Mouse (Mus musculus) limb, embryonic 11.5 days (tissue): ENCODE results near the gene Trpm2. TPM values are rescaled to one million over a fixed set of nuclear protein-coding genes. Genes with fewer than 3 reads are reported as not detected.

Experiments
- ATAC-seq: fragments of 200-750 bp; cut with Nextera tagmentation; 2 replicates; pipeline ENCODE4 v1.8.0; 2017; ENCODE audit warnings: low read depth; ENCODE audit not compliant: insufficient number of reproducible peaks, low FRiP score, low TSS enrichment
- DNase-seq: peaks from one replicate; pipeline ENCODE4 v3.0.0-alpha.2; 2015; ENCODE audit warnings: low spot score
- H3K27ac ChIP-seq: fragments of 300-500 bp; sonication (generic); replicated peaks from 2 replicates; pipeline ENCODE4 v1.5.1; 2014; ENCODE audit warnings: low read depth, mild to moderate bottlenecking, low read length
- H3K27me3 ChIP-seq: fragments of 300-500 bp; sonication (generic); 2 replicates; pipeline ENCODE4 v1.6.1; 2014; ENCODE audit warnings: mild to moderate bottlenecking, low read length, mixed read lengths; ENCODE audit not compliant: control insufficient read depth, insufficient read depth
- H3K36me3 ChIP-seq: fragments of 300-500 bp; sonication (generic); 2 replicates; pipeline ENCODE4 v1.6.1; 2014; ENCODE audit warnings: mild to moderate bottlenecking, low read length, moderate library complexity, mixed read lengths; ENCODE audit not compliant: control insufficient read depth, insufficient read depth
- H3K4me1 ChIP-seq: fragments of 300-500 bp; sonication (generic); 2 replicates; pipeline ENCODE4 v1.6.1; 2014; ENCODE audit warnings: low read length, mixed read lengths; ENCODE audit not compliant: control insufficient read depth, insufficient read depth
- H3K4me2 ChIP-seq: fragments of 300-500 bp; sonication (generic); 2 replicates; pipeline ENCODE4 v1.6.1; 2014; ENCODE audit warnings: low read depth, mild to moderate bottlenecking, moderate library complexity; ENCODE audit not compliant: severe bottlenecking
- H3K4me3 ChIP-seq: fragments of 300-500 bp; sonication (generic); 2 replicates; pipeline ENCODE4 v1.5.1; 2014; ENCODE audit warnings: low read depth, low read length
- H3K9ac ChIP-seq: fragments of 300-500 bp; sonication (generic); 2 replicates; pipeline ENCODE4 v1.6.1; 2014; ENCODE audit warnings: mild to moderate bottlenecking, low read length
- H3K9me3 ChIP-seq: fragments of 300-500 bp; sonication (generic); 2 replicates; pipeline ENCODE4 v1.6.1; 2016; ENCODE audit warnings: low read length; ENCODE audit not compliant: control insufficient read depth
- WGBS: fragments of 180-500 bp; shearing (Covaris S2); extraction: QIAGEN DNeasy Blood & Tissue Kit; methylation state at CpG from one replicate; pipeline ENCODE4 v1.1.7; 2014; 5-methylcytosine and 5-hydroxymethylcytosine counted together
- polyA plus RNA-seq: library from polyadenylated mRNA; unstranded; fragments of >200 nt; fragmentation: Nextera tagmentation; extraction: Ambion mirVana; gene quantifications from 2 replicates; pipeline ENCODE4 v1.2.1, GENCODE M21; 2014

Gene Trpm2
- polyA plus RNA-seq, 1 experiment from 2014 or later = 0.27 TPM

- 20% methylated on average over 10 of the region's 10 CpGs for WGBS
- peak overlapping the region; percentile 37 for H3K4me2 ChIP-seq
- H3K27me3 ChIP-seq = no peaks in the 10 kb centered on the region
- H3K4me3 ChIP-seq = no peak overlapping the region
- H3K36me3 ChIP-seq = peaks cover 4% of the 10 kb centered on the region; the same call in 1 of the 2 replicates
- peak overlapping the region; percentile 52; the same call in 1 of the 2 replicates for H3K27ac ChIP-seq
- peaks cover 26% of the 10 kb centered on the region for H3K4me1 ChIP-seq
- H3K9me3 ChIP-seq = no peaks in the 10 kb centered on the region
- ATAC-seq = no peak
- no peak overlapping the region for H3K9ac ChIP-seq
- peak; percentile 42 for DNase-seq
Measured at GRCm38 (mm10) chr10:78010335-78010734, 40.0 kb upstream of the Trpm2 start.

- DNase-seq = no peak
- H3K9ac ChIP-seq = peak within 1 kb of the TSS; percentile 82
- peaks cover 4% of the 10 kb centered on the region; the same call in 1 of the 2 replicates for H3K36me3 ChIP-seq
- peak within 1 kb of the TSS; percentile 95 for H3K27ac ChIP-seq
- H3K27me3 ChIP-seq = no peaks in the 10 kb centered on the region
- no peaks in the 10 kb centered on the region for H3K9me3 ChIP-seq
- WGBS = under 1% methylated on average over 9 of the region's 9 CpGs
- no peak for ATAC-seq
- H3K4me1 ChIP-seq = peaks cover 26% of the 10 kb centered on the region
- peak within 1 kb of the TSS; percentile 75 for H3K4me3 ChIP-seq
- H3K4me2 ChIP-seq = peak within 1 kb of the TSS; percentile 87
Measured at GRCm38 (mm10) chr10:78009945-78010293, 39.6 kb upstream of the Trpm2 start, which contains the start of gene Pfkl. Pfkl (minus strand) TSS chr10:78010083.

GRCm38 (mm10) chr10:78009184-78009944, 39.0 kb upstream of the Trpm2 start:
- H3K4me2 ChIP-seq = peak overlapping the region; percentile 87
- peaks cover 26% of the 10 kb centered on the region for H3K4me1 ChIP-seq
- no peaks in the 10 kb centered on the region for H3K9me3 ChIP-seq
- H3K9ac ChIP-seq = peak overlapping the region; percentile 82
- H3K4me3 ChIP-seq = peak overlapping the region; percentile 75
- H3K36me3 ChIP-seq = peaks cover 4% of the 10 kb centered on the region; the same call in 1 of the 2 replicates
- WGBS = under 1% methylated on average over 59 of the region's 59 CpGs
- ATAC-seq (peak; percentile 94), DNase-seq (peak; percentile 98)
- peak overlapping the region; percentile 95 for H3K27ac ChIP-seq
- no peaks in the 10 kb centered on the region for H3K27me3 ChIP-seq

- no peak for DNase-seq
- H3K27ac ChIP-seq = no peak overlapping the region
- no peaks in the 10 kb centered on the region for H3K9me3 ChIP-seq
- peak overlapping the region; percentile 75 for H3K4me3 ChIP-seq
- no peaks in the 10 kb centered on the region for H3K27me3 ChIP-seq
- peaks cover 4% of the 10 kb centered on the region; the same call in 1 of the 2 replicates for H3K36me3 ChIP-seq
- 81% methylated on average over 3 of the region's 3 CpGs for WGBS
- H3K4me1 ChIP-seq = peaks cover 26% of the 10 kb centered on the region
- H3K9ac ChIP-seq = peak overlapping the region; percentile 82
- peak overlapping the region; percentile 87 for H3K4me2 ChIP-seq
- no peak for ATAC-seq
Measured at GRCm38 (mm10) chr10:78008169-78008568, 37.8 kb upstream of the Trpm2 start.

- Histone ChIP-seq H3K36me3 (peaks cover 6% of the 10 kb centered on the region; the same call in 1 of the 2 replicates), H3K4me2 (peak overlapping the region; percentile 87; the same call in 1 of the 2 replicates), H3K9ac (no peak overlapping the region; the same call in 1 of the 2 replicates), H3K4me3 (no peak overlapping the region), H3K27me3 (no peaks in the 10 kb centered on the region), H3K4me1 (peaks cover 26% of the 10 kb centered on the region), H3K9me3 (no peaks in the 10 kb centered on the region), H3K27ac (no peak overlapping the region)
- 32% methylated on average over 7 of the region's 7 CpGs for WGBS
- DNase-seq (no peak), ATAC-seq (no peak)
Measured at GRCm38 (mm10) chr10:78007203-78007602, 36.8 kb upstream of the Trpm2 start.

GRCm38 (mm10) chr10:78005791-78006438, 35.6 kb upstream of the Trpm2 start:
- Histone ChIP-seq H3K4me1 (peaks cover 26% of the 10 kb centered on the region), H3K27ac (no peak overlapping the region), H3K9ac (no peak overlapping the region), H3K4me3 (no peak overlapping the region), H3K9me3 (no peaks in the 10 kb centered on the region), H3K36me3 (peaks cover 12% of the 10 kb centered on the region; the same call in 1 of the 2 replicates), H3K27me3 (no peaks in the 10 kb centered on the region), H3K4me2 (no peak overlapping the region)
- WGBS = 87% methylated on average over 4 of the region's 4 CpGs
- ATAC-seq (no peak), DNase-seq (no peak)

GRCm38 (mm10) chr10:78004479-78005100, 34.2 kb upstream of the Trpm2 start:
- Histone ChIP-seq H3K36me3 (peaks cover 25% of the 10 kb centered on the region), H3K4me1 (peaks cover 26% of the 10 kb centered on the region)

GRCm38 (mm10) chr10:78002316-78002715, 32.0 kb upstream of the Trpm2 start:
- no peak for ATAC-seq
- peaks cover 10% of the 10 kb centered on the region for H3K4me1 ChIP-seq
- no peak overlapping the region for H3K9ac ChIP-seq
- H3K9me3 ChIP-seq = no peaks in the 10 kb centered on the region
- no peak overlapping the region for H3K4me3 ChIP-seq
- H3K27ac ChIP-seq = no peak overlapping the region
- 92% methylated on average over 2 of the region's 2 CpGs for WGBS
- H3K27me3 ChIP-seq = no peaks in the 10 kb centered on the region
- peaks cover 38% of the 10 kb centered on the region for H3K36me3 ChIP-seq
- DNase-seq = no peak
- H3K4me2 ChIP-seq = no peak overlapping the region

More at GRCm38 (mm10) chr10:78004479-78005100, 34.2 kb upstream of the Trpm2 start:
- WGBS = 84% methylated on average over 3 of the region's 3 CpGs
- no peaks in the 10 kb centered on the region for H3K27me3 ChIP-seq
- no peak overlapping the region for H3K27ac ChIP-seq
- ATAC-seq (no peak), DNase-seq (no peak)
- no peaks in the 10 kb centered on the region for H3K9me3 ChIP-seq
- H3K4me3 ChIP-seq = no peak overlapping the region
- H3K9ac ChIP-seq = no peak overlapping the region
- H3K4me2 ChIP-seq = no peak overlapping the region
